10 mouse cellular contexts compared by ENCODE assay signal in genomic region chr8:8984829-8985251, GRCm38 (mm10).
DNase-seq lines count a peak whose midpoint lies in the region; ATAC-seq and TF ChIP-seq lines count a peak whose summit lies in the region.
"Had no signal": no experiment of that assay in that cellular context is flagged by ENCODE, and none has a peak within 500 bp of the region (broad histone marks: within the 10 kb centered on the region; RNA-seq: fewer than 3 reads in every experiment).

No protein-coding gene starts in this region.

- H3K9ac ChIP-seq in embryonic facial prominence, embryonic 12.5 days: no peak overlapping the region
- no peak overlapping the region for H3K9ac ChIP-seq in hindbrain, embryonic 15.5 days
- H3K9ac ChIP-seq in stomach, embryonic 16.5 days (ENCODE audit: low read length): no peak overlapping the region; the same call in 1 of the 2 replicates
- no peak overlapping the region for H3K9ac ChIP-seq in intestine, postnatal 0 days (ENCODE audit: low read depth, low read length)
- H3K9ac ChIP-seq: kidney, embryonic 15.5 days; liver, embryonic 13.5 days had no signal

- WGBS in spleen, adult 2 months: 6% methylated on average over 11 of the region's 11 CpGs
- 29% methylated on average over 11 of the region's 11 CpGs for WGBS in embryonic facial prominence, embryonic 12.5 days
- 28% methylated on average over 11 of the region's 11 CpGs for WGBS in hindbrain, embryonic 15.5 days
- WGBS in stomach, embryonic 16.5 days: 39% methylated on average over 11 of the region's 11 CpGs
- WGBS in intestine, postnatal 0 days: 53% methylated on average over 11 of the region's 11 CpGs

- no peak for TF ChIP-seq POLR2A in spleen, adult 2 months (IDR thresholded peaks at IDR 0.05; ENCODE audit: low read depth, low read length)

- peak overlapping the region; percentile 41; the same call in 1 of the 2 replicates for H3K27ac ChIP-seq in spleen, adult 2 months (ENCODE audit: insufficient read depth, low read length)
- no peak overlapping the region for H3K27ac ChIP-seq in embryonic facial prominence, embryonic 12.5 days
- H3K27ac ChIP-seq in hindbrain, embryonic 15.5 days (replicated peaks): no peak overlapping the region
- no peak overlapping the region for H3K27ac ChIP-seq in stomach, embryonic 16.5 days (ENCODE audit: low read length)
- H3K27ac ChIP-seq in intestine, postnatal 0 days (ENCODE audit: low read depth, low read length): no peak overlapping the region
- H3K27ac ChIP-seq: kidney, embryonic 15.5 days; liver, embryonic 13.5 days had no signal

- ATAC-seq in embryonic facial prominence, embryonic 12.5 days (ENCODE audit: insufficient number of reproducible peaks, insufficient read depth, low FRiP score, low TSS enrichment): no peak
- peak; percentile 46; the same call in 1 of the 2 replicates for ATAC-seq in hindbrain, embryonic 15.5 days (ENCODE audit: low FRiP score, low read depth)
- ATAC-seq in stomach, embryonic 16.5 days (ENCODE audit: insufficient read depth, low FRiP score): no peak
- ATAC-seq in intestine, postnatal 0 days: no peak

- no peak for TF ChIP-seq CTCF in spleen, adult 2 months (IDR thresholded peaks at IDR 0.05; ENCODE audit: extremely low read depth, insufficient read depth, insufficient read length, insufficient replicate concordance)
- no peak for TF ChIP-seq CTCF in intestine, postnatal 0 days (IDR thresholded peaks at IDR 0.05; ENCODE audit: low read depth)

- H3K4me2 ChIP-seq in embryonic facial prominence, embryonic 12.5 days (replicated peaks): peak overlapping the region; percentile 33
- peak overlapping the region; percentile 29 for H3K4me2 ChIP-seq in hindbrain, embryonic 15.5 days
- peak overlapping the region; percentile 33; the same call in 1 of the 2 replicates for H3K4me2 ChIP-seq in stomach, embryonic 16.5 days (ENCODE audit: low read depth, low read length)
- no peak overlapping the region for H3K4me2 ChIP-seq in intestine, postnatal 0 days (replicated peaks; ENCODE audit: low read depth)
- H3K4me2 ChIP-seq: kidney, embryonic 15.5 days; liver, embryonic 13.5 days had no signal

- no peaks in the 10 kb centered on the region for H3K27me3 ChIP-seq in spleen, adult 2 months (ENCODE audit: control insufficient read depth, insufficient read depth, low read length)
- no peaks in the 10 kb centered on the region for H3K27me3 ChIP-seq in embryonic facial prominence, embryonic 12.5 days
- no peaks in the 10 kb centered on the region for H3K27me3 ChIP-seq in hindbrain, embryonic 15.5 days
- H3K27me3 ChIP-seq in stomach, embryonic 16.5 days (ENCODE audit: control insufficient read depth, insufficient read depth, low read length): no peaks in the 10 kb centered on the region
- H3K27me3 ChIP-seq in intestine, postnatal 0 days (replicated peaks; ENCODE audit: control insufficient read depth, insufficient read depth, low read length): no peaks in the 10 kb centered on the region
- H3K27me3 ChIP-seq: liver, embryonic 13.5 days had no signal

- H3K36me3 ChIP-seq in spleen, adult 2 months (ENCODE audit: control insufficient read depth, insufficient read depth, low read length): no peaks in the 10 kb centered on the region
- no peaks in the 10 kb centered on the region for H3K36me3 ChIP-seq in embryonic facial prominence, embryonic 12.5 days
- H3K36me3 ChIP-seq in hindbrain, embryonic 15.5 days: no peaks in the 10 kb centered on the region
- no peaks in the 10 kb centered on the region for H3K36me3 ChIP-seq in stomach, embryonic 16.5 days (ENCODE audit: control insufficient read depth, insufficient read depth, low read length)
- H3K36me3 ChIP-seq in intestine, postnatal 0 days (ENCODE audit: control insufficient read depth, insufficient read depth): no peaks in the 10 kb centered on the region
- H3K36me3 ChIP-seq: kidney, embryonic 15.5 days; liver, embryonic 13.5 days had no signal

- H3K4me1 ChIP-seq in spleen, adult 2 months (ENCODE audit: control insufficient read depth, insufficient read depth, insufficient read length): peaks cover 10% of the 10 kb centered on the region; the same call in 1 of the 2 replicates
- peaks cover 18% of the 10 kb centered on the region for H3K4me1 ChIP-seq in embryonic facial prominence, embryonic 12.5 days
- peaks cover 12% of the 10 kb centered on the region for H3K4me1 ChIP-seq in hindbrain, embryonic 15.5 days (replicated peaks)
- peaks cover 18% of the 10 kb centered on the region for H3K4me1 ChIP-seq in stomach, embryonic 16.5 days (ENCODE audit: control insufficient read depth, insufficient read depth, low read length)
- H3K4me1 ChIP-seq in intestine, postnatal 0 days (replicated peaks; ENCODE audit: control insufficient read depth, insufficient read depth, low read length): no peaks in the 10 kb centered on the region
- H3K4me1 ChIP-seq: liver, embryonic 13.5 days had no signal

- DNase-seq in spleen, adult 2 months (ENCODE audit: low read depth in 1 of 2, low spot score in 2 of 2): no peak
- DNase-seq in spleen, postnatal 4 days (ENCODE audit: low spot score in 2 of 2): no peak
- no peak for DNase-seq in layer of hippocampus, postnatal 36 days
- DNase-seq: liver, embryonic 13.5 days had no signal

- H3K4me3 ChIP-seq in spleen, adult 2 months (ENCODE audit: extremely low read depth, insufficient read depth, insufficient read length): peak overlapping the region; percentile 25; the same call in 1 of the 2 replicates
- H3K4me3 ChIP-seq in embryonic facial prominence, embryonic 12.5 days: no peak overlapping the region
- no peak overlapping the region for H3K4me3 ChIP-seq in hindbrain, embryonic 15.5 days
- no peak overlapping the region for H3K4me3 ChIP-seq in stomach, embryonic 16.5 days (replicated peaks; ENCODE audit: low read length)
- H3K4me3 ChIP-seq in intestine, postnatal 0 days (ENCODE audit: low read depth, low read length): no peak overlapping the region
- H3K4me3 ChIP-seq: erythroblast, embryonic 14.5 days; kidney, embryonic 15.5 days; liver, embryonic 13.5 days had no signal

- H3K9me3 ChIP-seq in embryonic facial prominence, embryonic 12.5 days: no peaks in the 10 kb centered on the region
- H3K9me3 ChIP-seq in hindbrain, embryonic 15.5 days: no peaks in the 10 kb centered on the region
- no peaks in the 10 kb centered on the region for H3K9me3 ChIP-seq in stomach, embryonic 16.5 days (replicated peaks; ENCODE audit: control insufficient read depth, low read length)
- H3K9me3 ChIP-seq in intestine, postnatal 0 days (ENCODE audit: control insufficient read depth): no peaks in the 10 kb centered on the region
- H3K9me3 ChIP-seq: kidney, embryonic 15.5 days; liver, embryonic 13.5 days had no signal
